Mouse (Mus musculus) cerebellum, adult (tissue): ENCODE results near the gene Jazf1.

Source experiments
- ATAC-seq: cut with Nextera tagmentation; 2 replicates; pipeline ENCODE4 v1.9.2; 2017; ENCODE audit warnings: mild to moderate bottlenecking, moderate library complexity, mixed read lengths; ENCODE audit not compliant: insufficient number of reproducible peaks, low FRiP score, low TSS enrichment

Jazf1 gene

GRCm38 (mm10) chr6:52823064-52823463 lies 245.4 kb downstream of the Jazf1 start:
- no peak for ATAC-seq

DNA sequence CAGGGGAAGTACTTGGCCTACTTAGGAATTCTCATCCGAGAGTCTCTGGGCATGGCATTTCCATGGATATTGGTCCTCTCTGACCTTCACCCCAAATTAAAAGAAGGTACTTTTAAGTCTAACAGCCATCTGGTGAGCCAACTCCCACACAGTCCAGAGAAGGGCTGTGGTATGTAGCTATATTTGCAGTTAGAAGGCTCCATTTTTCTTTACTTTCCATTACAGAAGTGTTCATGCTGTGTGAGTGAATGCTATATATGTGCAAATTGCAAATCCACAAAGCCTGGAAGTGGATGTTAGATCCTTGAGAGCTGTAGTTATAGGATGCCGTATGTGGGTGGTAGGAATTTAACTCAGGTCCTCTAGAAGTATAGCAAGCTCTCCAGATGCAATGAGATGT lies 245.8 kb downstream of the Jazf1 start:
- no peak for ATAC-seq

DNA sequence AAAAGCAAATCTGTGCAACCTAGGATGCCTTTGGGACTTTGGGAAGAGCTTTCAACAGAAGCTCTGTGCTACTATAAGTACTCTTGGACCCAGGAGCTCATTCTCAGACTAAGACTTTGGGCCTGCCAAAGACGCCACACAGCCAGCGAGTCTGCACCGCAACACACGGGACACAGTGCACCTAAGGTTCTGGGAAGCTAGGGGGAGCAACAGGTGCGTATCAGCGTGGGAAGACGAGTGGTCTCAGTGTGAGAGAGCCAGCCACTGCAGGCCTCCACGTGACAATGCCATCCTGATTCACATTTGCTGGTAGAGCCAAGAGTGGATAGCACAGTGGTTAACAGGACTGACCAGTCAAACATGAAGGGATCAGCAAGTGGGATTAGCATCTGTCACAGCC lies 249.1 kb downstream of the Jazf1 start:
- no peak for ATAC-seq

DNA sequence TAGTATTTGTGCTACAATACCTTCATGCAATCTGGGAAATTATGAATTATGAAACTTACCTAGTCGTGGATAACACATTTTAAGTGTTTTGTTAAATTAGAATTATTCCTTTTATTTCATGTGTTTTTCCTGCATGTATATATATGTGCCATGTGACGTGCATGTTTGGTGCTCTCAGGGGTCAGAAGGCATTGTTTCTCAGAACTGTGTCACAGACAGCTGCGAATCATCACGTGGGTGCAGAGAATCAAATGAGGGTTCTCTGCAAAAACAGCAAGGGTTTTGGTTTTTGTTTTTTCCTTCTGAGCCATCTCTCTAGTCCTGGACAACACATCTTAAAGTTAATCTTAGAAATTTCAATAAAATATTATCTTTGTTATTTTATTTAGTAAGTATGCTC lies 250.4 kb downstream of the Jazf1 start:
- no peak for ATAC-seq

DNA sequence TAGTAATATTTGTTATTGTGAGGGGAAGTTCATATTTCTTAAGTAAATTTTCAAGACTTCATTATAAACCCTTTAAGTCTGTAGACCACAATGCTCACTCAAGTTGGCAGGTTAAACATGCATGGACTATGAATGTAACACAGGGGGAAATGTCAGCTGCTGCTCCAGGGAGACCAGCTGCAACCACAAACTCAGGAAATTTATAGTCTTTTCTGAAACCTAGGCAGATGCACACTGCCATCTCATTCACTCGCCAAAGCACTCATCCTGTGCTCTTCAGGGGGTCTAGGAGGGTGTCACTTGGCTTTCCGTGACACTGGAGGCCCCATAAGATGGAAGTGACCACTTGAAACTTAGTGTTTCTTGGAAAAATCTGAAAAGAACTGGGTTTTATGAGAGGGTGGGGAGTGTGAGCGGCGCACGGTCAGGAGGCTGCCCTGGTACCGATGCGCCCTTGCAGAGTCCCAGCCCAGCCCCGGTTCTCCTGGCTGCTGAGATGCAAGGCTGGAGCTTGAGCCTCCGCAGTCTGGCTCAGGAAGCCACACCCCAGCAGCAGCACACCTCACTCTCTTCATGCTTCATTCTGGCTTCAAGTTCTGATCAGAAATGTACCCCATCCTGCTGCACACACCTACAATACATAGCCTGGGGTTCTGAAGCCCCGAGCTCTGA lies 251.1 kb downstream of the Jazf1 start:
- ATAC-seq: no peak

GRCm38 (mm10) chr6:52805237-52805856 lies 263.1 kb downstream of the Jazf1 start:
- no peak for ATAC-seq

DNA sequence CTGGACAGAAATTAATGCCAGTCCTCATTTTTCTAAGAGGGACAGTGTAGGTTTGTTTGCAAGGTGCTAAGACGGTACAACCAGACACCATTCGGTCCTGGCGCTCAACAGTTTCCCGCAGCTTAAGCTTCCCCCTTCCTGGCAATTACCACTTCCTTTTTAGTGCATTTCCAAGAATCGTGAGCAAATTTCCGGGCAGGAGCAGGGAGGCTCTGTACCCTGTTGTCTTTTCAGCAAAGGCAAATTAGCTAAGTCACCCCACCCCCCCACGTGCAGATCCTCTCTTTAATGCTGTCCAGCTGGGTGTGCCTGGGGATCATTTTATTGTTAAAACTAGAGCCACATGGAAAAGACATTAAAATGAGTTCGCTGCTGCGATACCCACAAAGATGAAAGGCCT lies 266.2 kb downstream of the Jazf1 start:
- no peak for ATAC-seq

GRCm38 (mm10) chr6:52797252-52797800 lies 271.1 kb downstream of the Jazf1 start:
- ATAC-seq: 0 out of 2 replicates have a peak, but pooled peaks have one; percentile 13

- ATAC-seq: 0 out of 2 replicates have a peak, but pooled peaks have one; percentile 49
Measured at GRCm38 (mm10) chr6:52796691-52797090, 271.7 kb downstream of the Jazf1 start.

DNA sequence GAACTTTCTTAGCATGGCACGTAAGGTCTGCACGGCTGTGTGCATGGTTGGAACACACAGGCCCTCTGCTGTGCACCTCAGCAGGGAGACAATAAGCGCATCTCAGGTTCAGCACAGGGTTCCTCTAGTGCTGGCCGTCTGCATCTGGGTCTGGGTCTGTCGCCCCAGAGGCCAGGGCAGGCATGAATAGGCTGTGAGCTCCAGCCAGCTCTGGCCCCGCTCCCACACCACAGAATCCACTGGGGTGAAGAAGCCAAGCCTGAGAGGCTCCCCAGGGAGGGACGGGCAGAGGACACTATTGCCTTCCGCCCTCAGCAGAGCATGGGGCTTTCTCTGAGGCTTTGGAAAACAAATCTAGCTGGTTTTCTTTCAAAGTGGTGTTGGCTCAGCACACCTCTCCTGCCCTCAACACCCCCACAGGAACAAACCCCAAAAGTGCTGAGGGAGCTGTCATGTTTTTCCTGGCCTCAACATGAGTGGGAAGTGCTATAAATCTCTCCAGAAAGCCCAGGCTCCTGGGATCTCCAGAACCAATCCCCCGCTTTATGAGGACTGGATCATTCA lies 272.3 kb downstream of the Jazf1 start:
- ATAC-seq: 0 out of 2 replicates have a peak, but pooled peaks have one; percentile 26

DNA sequence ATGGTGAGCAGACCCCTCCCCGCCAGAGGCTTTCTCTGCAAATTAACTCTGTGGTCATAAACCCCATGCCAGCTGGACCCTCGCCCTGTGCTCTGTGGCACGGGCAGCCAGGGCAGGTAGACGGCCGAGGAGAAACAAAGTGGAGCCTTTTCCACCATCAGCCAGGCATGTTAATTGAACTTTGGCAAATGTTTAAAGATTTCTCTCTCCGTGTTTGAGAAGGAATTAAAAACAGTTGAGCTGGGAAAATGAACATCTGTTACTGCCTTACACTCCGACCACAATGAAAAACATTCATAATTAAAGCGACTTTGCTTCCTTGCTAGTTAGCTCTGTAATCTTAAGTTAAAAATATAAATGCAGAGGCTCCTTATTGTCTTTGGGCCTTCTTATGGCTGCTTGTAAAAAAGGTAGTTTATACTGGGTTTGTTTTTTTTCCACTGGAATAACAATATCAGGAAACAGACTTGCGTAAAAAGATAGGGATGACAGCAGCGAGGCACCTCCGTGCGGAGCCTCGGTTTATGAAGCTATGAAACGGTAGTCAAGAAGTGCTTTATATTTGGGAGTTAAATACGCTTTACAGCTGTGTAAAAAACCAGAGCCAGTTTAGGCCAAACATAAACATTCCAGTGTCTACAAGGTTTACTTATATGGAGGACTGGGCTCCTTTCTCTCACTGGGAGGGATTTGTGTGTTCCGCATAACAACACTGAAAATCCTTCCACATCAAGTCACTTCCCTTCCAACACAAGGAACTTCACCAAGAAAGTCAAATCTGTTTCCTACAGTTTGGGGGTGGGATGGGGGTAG lies 273.2 kb downstream of the Jazf1 start:
- ATAC-seq: no peak

- no peak for ATAC-seq
Measured at GRCm38 (mm10) chr6:52792455-52792854, 276.0 kb downstream of the Jazf1 start.

DNA sequence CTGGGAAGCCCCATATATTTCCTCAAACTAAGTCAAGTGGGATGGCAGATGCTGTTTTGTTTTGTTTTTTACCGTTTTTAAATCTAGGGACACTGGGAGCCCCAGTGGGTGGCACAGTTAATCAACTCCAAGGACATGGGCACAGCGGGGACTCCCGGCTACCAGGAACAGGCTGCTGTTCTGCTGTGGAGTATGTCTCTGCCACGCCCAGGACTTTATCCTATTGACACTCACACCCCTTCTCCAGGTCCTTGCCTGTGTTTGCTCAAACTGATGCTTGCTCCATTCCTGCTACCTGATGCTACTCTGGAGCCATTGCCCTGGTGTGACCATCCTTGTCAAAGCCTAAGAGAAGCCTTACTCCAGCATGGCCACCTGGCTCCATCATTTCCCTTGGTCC lies 277.6 kb downstream of the Jazf1 start:
- no peak for ATAC-seq

GRCm38 (mm10) chr6:52790316-52790715 lies 278.1 kb downstream of the Jazf1 start:
- ATAC-seq: no peak

GRCm38 (mm10) chr6:52779546-52779945 lies 288.9 kb downstream of the Jazf1 start:
- no peak for ATAC-seq

GRCm38 (mm10) chr6:52778523-52778922 lies 289.9 kb downstream of the Jazf1 start:
- ATAC-seq: no peak

GRCm38 (mm10) chr6:52777034-52777433 lies 291.4 kb downstream of the Jazf1 start:
- ATAC-seq: no peak

- ATAC-seq: no peak
Measured at GRCm38 (mm10) chr6:52775956-52776355, 292.5 kb downstream of the Jazf1 start.

- ATAC-seq: no peak
Measured at GRCm38 (mm10) chr6:52775350-52775749, 293.1 kb downstream of the Jazf1 start.

DNA sequence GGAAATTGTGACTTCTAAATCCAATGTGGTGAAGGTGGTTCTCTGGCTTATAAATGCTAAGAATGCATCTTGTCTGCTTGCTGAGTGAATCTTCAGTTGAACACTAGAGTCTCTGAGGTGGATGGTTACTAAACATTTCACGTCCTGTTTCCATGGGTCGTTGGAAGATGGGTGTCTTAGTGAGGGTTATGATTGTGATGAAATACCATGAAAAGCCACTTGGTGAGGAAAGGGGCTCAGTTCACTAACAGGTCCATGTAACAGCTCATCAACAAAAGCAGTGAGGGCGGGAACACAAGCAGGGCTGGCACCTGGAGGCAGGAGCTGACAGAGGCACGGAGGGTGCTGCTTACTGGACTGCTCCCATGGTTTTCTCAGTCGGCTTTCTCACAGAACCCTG lies 295.3 kb downstream of the Jazf1 start:
- no peak for ATAC-seq

DNA sequence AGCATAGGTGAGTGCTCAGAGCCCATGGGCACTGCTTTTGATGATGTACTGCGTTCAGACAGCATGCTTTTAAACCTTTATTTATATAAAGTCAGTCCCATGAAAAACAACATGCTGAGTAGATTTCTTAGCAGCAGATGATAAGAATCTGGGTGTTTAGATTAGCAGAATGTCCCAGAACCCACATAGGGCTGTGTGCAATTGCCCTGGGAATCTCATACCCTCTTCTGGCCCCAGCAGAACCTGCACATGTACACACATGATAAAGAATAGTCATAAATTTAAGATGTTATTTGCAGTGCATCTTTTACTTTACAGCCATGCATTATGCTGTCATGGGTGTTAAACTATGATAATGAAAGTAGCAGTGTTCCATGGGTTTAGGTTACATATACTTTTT lies 297.6 kb downstream of the Jazf1 start:
- ATAC-seq: no peak
